Mouse (Mus musculus) kidney, postnatal 36 days (tissue): Measurements from ENCODE around the gene Egln2.

Experiments used
- DNase-seq, 2 experiments: peaks; one replicate each; pipeline ENCODE4 v3.0.0; 2021 to 2022; ENCODE audit warnings: mixed read lengths in 2 of 2

Gene Egln2

DNA sequence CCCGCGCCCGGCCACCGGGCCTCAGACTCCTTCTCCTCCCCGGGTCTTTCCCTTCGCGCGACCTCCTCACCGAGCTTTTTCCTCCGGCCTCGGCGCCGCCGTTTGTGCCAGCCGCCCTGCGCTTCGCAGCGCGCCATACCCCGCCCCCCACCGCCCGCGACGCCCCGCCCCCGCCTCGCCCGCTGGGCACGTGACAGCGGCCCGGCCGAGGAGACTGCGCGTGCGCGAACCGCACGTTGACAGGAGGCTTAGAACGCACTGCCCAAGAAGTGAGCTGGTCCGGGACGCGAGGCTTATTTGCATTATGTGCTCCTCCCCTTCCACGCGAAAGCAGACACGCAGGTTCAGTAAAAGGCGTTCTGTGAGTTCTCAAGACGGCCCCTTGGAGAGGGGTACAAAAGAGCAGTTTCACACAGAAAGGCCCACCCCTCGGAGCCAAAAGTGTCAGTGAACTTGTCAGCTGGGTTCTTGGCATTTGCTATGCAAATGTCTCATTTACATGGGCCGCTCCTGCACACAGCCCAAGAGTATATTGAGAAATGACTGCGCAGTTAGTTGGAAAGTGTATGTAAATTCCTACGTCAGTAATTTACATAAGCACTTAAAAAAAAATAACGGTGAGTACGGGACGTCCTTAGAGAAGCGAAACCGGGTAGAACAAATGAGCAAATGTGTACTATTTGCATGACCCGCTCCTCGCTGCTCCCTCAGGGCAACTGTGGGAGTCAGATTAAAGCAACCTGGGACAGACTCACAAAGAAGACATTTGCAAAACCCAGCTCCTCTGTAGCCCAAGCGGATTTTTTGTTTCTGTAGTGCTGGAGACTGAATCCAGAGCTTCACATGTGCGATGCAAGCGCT is at the start of gene Egln2:
TSS of gene Egln2 (minus strand) at position 189 of the 861 bp plus-strand sequence.
- peak; percentile 97 to 98 for DNase-seq

DNA sequence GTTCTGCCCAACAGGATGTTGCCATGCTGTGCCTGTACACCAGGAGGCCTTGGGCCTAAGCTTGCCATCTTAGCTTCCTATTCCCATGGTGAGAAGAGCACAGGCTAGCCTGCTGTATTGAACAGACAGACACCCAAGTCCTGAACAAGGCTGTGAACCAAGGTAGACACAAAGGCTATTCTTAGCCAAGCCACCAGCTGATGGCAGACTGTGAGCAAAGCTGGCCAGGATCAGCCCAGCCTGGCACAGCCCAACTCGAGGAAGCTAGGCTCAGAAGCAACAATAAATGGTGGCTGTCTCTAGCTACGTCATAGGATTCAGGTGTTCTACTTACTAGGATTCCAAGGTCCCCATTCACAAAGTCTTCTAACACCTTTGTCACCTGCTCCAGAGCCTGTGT is 46.0 kb upstream of the Egln2 start:
- DNase-seq, result no peak

DNA sequence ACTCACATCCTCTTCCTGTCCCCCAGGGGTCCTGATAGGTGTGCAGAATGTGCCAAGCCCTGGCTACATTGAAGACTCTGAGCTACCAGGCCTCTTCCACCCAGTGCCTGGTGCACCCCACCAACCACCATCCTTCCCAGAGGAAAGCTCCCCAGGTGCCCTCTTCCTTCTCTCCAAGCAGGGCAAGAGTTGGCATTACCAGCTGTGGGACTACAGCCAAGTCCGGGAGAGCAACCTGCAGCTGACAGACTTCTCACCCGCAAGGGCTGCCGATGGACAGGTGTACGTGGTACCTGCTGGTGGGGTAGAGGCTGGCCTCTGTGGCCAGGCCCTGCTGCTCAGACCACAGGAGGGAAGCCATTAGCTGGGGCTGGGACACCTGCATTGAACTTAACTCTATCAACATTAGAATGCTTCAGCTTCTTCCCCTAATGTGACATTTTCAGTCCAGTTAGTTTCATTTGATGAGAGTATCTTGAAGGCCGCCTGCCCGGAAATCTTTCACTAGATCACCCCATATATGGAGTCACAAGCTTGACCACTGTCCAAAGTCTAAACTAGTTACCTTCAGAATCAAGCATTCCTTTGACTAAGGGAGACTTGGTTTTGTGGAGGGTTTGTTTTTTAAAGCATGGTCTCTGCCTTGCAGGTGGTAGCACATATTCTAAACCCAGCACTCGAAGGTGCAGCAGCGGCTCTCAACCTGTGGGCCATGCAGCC is 37.3 kb upstream of the Egln2 start:
- DNase-seq, result peak; percentile 49 to 60

DNA sequence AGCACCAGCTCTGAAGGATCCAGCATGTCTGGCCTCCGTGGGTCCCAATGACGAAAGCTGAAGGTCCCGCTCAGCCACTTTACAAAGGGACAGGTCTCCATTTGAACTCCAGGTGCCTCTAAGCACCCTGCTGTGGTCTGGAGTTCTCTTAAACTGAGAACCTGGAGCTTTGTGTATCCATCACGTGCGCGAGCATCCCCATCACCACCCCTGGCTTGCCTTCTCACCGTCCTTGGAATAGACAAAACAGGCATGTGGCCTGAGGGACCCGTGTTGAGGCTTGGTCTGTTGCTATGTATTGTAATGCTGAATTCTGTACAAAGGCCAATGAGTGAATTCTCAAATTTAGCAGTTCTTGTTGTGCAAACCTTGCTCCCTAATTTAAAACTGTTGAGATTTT is 32.2 kb upstream of the Egln2 start:
- DNase-seq, result no peak

DNA sequence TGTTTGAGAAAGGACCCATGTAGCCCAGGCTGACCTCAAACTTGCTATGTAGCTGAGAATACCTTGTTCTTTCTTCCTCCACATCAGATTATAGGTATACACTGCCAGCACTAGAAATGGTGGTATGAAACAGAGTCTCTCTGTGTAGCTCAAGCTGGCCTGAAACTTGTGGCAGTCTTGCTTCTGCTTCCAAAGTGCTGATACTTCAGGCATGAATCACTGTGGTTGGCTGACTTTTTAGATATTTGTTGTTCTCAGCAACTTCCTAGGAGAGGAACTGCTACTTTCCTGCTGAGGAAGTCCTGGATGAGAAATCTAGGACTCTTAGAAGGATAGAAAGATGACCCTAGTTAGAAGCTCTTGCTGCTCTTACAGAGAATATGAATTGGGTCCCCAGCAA is 31.8 kb upstream of the Egln2 start:
- no peak for DNase-seq

DNA sequence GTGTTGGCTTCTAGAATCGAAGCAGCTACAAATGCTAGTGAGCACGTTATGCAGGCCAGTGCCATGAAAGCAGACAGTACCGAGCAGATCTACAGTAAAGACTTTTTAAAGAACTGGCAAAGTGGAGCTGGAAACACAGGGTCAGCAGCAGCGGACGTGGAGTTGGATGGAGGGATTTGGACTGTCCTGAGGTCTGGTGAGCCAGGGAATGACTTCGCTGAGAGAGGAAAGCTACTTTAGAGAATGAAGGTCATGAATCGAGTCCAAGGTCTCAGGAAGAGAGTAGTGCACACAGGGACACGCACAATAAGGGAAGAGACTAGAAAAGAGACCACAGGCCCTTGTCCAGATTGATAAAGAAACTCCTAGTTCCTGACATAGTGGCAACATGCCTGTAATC is 31.0 kb upstream of the Egln2 start:
- DNase-seq, result no peak

DNA sequence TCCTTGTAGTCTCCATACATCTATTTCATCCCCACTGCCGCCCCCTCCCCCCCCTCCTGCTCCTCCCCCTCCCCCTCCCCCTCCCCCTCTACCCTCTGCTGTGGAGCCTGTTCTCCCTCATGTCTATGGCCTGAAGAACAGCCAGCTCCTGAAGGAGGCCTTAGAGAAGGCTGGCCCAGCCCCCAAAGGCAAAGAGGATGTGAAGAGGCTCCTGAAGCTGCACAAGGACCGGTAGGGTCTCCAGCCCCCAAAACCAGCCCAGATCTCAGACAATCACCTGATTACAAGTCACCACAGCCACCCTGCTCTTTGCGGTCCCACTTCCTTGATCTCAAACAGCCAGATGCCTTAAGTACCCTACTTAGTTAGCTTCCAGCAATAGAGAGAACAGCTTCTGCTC is 30.5 kb upstream of the Egln2 start:
- DNase-seq, result no peak

DNA sequence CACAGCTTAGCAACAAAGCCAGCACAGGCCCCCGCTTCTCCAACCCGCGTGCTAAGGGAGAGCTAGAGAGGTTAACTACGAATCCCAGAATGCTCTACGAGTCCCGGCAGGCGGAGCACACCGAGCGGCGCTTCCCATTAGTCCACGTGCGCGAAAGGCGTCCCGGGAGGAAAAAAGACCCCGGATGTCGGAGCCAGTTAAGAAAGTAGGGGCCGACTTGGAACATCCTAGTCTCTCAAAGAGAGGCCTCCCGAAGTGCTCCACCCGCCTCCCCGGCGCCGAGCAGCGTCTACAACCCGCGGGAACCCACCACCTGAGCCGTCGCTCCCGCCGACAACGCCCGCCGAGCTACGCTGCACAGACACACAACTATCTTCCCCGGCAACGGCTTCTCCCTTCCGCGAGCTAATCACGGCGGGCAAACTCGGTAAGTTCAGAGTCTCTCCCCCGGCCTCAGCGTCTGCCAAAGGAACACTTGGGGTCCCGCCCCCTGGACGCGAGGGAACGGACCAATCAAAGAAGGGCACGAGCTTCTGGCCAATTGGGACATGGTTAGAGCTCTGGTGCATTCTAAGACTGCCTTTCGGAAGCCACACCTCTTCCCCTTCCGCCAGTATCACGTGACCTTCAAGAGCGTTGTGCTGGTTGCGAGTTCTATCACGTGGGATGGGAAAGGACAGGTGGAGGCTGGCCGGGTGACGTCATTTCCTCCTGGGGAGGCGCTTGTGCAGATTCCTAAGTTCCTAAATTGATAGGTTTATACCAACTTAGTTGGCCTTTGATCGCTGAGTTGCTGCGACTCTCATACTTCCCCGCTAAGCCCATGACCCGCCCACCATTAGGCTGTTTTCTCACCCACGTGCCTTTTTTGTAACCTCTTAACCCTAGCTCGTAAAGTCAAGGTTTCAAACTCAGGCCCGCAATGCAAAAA is 29.3 kb upstream of the Egln2 start, which contains the start of the genes BC024978 and Snrpa:
TSS of gene BC024978 (plus strand) at position 101 of the 931 bp plus-strand sequence.
TSS of gene Snrpa (minus strand) at position 591 of the 931 bp plus-strand sequence.
- DNase-seq, result peak; percentile 97 to 100

DNA sequence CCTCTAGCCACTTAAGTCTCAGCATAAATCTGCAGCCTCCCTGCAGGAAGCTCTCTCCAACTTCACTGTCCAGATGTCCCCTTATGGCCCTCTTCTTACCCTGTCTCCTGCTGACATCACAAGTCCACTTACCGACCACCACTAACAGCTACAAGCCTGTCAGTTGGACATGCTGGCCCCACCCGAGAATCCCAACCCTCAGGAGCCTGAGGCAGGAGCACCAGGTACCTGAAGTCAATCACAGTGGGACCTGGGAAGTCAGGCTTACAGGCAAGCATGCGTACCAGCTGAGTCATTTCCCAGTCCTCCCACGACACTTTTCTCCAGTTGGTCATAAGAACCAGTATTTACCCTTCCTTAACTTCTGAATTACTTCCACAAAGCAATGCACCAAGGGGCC is 27.1 kb upstream of the Egln2 start:
- DNase-seq, result no peak

DNA sequence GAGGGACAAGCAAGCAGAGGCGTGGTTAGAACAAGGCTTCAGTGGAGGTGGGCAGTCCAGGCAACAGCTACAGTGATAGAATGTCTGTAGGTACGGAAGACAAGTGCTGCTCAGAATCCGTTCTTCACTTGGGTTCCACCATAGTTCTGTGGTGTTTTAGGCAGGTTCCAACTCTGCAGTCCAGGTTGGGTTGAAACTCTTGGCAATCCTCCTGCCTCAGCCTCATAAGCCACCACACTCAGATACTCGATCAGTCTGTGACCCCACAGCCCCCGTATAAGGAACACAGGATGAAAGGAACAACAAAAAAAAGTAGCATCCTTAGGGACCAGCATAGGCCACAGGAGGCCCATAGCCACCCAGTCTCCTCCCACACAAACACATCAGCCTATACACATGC is 25.8 kb upstream of the Egln2 start:
- no peak for DNase-seq

DNA sequence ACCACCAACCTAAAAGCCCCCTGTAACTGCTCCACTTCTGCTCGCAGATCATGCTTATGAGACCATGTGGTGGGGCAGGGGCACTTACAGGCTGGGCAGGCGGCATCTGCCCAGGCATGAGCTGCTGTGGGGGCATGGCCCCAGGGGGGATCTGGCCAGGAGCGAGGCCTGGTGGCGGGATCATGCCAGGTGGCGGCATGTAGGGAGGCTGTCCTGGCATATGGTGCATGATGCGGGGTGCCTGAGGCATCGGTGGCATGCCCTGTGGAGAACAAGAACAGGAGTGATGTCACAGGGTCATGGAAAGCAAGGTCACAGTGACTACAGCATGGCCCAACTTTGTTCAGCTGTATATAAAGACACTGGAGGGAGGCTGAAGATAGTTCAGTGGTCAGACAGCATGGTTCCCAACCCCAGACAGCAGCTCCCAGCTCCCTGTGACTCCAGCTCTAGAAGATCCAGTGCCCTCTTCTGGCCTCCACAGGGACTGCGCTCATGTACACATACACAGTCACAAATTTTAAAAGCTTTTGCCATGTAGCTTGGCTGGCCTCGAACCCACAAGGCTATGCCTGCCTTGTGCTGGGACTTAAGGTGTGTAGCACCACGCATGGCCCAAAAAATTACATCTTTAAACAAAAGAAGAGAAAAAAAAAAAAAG is 22.8 kb upstream of the Egln2 start:
- peak in 1 of 2 experiments; percentile 46 for DNase-seq

DNA sequence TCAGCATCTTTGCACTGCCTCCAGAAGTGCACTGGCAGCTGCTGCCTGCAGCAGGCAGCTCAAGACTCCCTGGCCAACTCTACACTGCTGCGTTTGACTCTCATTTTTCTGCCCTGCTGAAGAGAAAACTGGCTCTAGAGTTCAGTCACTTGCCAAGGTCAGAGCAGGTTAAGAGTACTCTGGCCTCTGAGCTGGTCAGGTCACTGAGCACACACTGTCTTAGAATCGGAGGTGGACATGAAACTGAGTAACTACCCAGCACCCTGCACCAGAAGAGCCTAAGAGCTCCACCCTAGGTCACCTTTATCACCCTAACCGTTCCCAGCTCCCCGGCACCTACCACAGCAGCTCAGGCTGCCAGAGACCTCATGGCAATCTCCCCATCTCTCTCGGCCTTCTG is 19.4 kb upstream of the Egln2 start:
- DNase-seq, result peak in 1 of 2 experiments; percentile 48

DNA sequence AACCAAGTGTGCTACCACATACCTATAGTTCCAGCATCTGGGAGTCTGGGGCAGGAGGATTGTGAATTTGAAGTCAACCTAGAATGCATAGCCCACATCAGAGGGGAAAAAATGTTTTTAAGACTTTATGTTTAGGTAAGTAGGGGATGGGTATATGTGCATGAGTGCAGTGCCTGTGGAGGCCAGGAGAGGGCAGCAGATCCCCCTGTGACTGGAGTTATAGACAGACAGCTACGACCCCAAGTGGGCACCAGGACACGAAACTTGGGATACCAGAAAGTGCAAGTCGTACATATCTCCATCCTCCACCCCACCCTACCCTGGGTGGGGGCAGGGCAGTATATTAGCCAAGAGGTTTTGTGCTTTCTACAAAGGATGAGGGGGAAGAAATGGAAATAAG is 18.4 kb upstream of the Egln2 start:
- DNase-seq, result peak in 1 of 2 experiments; percentile 68

DNA sequence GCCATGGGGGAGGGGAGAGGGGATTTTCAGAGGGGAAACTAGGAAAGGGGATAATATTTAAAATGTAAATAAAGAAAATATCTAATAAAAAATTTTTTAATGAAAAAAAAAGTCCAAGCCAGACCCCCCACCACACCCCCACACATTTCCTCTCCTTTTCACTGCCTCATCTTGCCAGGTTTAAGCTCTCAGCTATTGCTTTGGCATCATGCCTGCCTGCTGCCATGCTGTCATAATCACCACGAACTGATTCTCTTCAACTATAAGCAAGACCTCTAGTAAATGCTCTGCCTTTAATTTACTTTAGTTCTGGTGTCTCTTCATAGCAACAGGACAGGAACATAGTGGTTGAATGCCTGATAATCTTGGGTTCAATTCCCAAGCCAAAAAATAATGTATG is 15.9 kb upstream of the Egln2 start:
- DNase-seq, result no peak

DNA sequence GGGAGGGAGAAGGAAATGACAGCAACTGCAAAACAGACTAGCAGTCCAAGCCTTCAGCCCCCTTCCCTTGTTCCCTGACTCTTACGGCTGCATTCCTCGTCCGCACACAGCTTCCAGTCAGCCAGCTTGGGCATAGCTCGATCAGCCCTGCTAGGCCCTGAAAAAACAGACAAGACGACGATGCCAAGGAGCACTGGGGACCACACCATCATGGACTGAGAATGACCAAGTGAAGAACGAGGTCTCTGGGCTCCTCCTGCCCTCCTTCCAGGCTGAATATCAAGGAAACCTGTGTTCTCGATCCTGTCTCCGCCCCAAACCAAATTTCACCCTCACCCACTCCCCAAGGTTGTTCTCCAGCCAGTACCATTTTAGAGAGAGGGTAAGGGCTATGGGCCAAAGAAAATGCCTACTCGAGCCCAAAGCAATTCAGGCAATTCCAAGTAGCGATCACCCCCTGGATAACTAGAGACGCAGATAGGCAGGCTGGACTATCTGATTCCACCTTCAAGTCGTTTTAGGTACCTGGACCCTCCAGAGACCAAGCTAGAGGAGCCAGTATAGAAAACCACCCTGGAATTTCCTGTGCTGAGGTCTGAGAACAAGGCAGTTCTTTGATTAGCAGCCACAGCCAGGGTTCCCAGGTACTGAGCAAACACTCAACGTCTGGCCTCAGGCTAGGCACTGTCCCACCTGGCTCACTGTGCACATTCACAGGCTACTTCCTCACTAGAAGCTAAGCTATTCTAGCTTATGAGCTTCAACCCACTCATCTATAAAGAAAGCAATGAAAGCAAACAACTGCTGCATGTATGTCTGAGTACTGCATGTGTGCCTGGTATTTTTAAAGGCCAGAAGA is 14.5 kb upstream of the Egln2 start, which contains the start of the genes Gm21983 and Mia:
TSS of gene Gm21983 (minus strand) at position 250 of the 859 bp plus-strand sequence.
TSS of gene Mia (minus strand) at position 321 of the 859 bp plus-strand sequence.
- DNase-seq, result no peak

DNA sequence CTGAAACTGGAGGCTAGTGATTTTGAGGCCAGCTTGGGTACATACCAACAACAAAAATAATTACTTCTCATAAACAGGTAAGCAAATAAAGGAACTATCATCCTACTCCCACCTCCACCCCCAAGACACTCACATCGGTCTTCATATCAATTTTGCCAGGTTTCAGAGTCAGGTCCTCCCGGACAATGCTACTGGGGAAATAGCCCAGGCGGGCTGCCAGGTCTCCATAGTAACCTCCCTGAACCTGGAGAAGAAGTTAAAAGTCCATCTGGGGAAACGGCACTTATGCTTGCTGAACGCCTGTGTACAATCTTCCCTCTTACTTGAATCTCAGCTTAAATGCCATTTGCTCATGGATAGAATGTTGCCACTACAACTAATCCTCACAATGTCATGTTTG is 13.4 kb upstream of the Egln2 start:
- DNase-seq, result peak; percentile 93 to 94

DNA sequence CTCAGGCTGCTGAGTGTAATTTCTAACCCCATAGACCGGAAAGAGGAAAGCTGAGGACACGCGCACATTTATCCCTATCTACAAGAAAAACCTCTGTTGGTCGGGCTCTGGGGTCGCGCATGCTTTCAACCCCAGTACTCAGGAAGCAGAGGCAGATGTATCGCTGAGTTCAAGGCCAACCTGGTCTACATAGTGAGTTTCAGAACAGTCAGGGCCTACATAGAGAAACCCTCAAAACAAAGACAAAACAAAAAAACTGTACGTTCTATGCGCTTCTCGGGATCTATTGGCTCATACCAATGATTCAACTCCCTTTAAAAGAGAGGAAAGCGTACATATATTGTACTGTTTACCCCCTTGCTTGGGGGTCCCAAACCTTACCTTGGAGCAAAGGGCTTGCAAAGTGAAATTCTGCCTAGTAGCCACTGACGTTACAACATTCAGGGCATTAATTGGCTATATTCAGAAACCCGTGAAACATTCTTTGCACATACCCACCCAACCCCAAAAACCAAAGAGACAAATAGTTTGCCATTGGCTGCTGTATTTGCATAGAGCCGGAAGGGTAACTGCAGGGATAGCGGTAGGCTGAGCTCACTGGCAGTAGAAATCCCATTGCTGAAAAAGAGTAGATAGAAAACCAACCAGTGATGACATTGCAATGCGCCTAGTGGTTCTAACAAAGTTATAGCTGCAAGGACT is 12.8 kb upstream of the Egln2 start:
- DNase-seq, result no peak

DNA sequence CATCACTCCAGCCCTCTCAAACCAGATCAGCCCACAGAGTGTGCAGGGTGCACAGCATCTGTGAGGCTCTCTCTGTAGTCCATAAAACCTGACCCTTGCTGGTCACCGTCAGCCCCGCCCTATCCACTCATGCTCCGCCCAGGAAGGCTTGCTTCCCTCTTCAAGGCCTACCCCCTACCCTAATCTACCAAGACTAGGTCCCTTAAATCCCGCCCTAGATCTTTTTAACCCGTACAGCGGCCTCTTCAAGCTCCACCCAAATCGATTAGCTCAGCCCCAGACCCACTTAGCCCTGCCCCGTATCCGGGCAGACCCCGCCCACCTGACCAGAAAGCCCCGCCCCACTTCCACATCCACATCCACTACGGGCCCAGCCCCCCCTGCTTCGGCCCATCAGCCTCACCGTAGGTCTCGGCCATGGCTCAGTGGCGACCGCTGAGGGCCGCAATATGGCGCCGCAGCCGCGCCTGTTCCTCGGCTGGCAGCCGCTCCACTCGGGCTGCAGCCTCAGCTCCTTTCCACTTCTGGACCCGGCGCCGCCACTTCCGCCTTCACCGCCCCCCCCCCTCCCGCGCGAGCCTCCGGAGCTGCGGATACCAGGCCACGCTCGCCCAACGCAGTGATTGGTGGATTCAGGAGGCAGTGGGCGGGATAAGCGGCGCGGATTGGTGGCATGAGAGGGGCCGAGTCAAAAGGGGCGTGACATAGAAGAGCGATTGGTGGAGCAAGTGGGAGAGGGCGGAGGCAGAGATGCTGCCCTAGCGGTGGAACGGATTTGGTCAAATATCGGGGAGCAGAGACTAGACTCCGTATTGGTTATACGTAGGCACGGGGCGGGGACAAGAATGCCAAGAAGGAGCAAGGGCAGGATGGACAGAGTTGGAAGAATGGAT is 12.0 kb upstream of the Egln2 start, which contains the start of gene Rab4b:
TSS of gene Rab4b (minus strand) at position 573 of the 893 bp plus-strand sequence.
- peak; percentile 99 to 100 for DNase-seq

DNA sequence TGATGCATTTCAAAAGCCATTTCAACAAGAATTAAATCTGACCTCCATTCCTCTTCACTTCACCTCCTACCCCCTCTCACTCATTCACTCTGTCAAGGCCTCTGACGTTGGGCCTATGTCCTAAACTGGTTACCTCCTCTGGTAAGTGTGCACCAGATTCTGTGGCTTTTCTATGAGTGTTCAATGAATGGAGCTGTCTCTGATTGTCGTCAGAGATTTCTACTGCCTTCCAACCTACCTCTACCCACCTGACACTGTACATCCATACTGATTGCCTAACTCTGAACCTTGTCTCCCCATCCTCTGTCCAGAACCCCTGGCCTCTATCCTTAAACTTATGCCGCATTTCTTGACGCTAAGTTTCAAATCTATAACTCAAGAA is 11.3 kb upstream of the Egln2 start:
- DNase-seq, result no peak
